Mouse (Mus musculus) c-Kit-negative CD71-positive TER-119-positive erythroid progenitor cells, embryonic 14.5 days (primary cell): ENCODE measurements around the gene Vmn1r100.
"Not testable (repeated sequence)": the region's sequence is repeated elsewhere in the genome, so short reads cannot be mapped to it uniquely, and the experiment has no call there.

Source experiments
- DNase-seq: peaks from one replicate; pipeline ENCODE4 v3.0.0-alpha.2; 2013; ENCODE audit warnings: low read depth, low spot score

The Vmn1r100 gene

DNA sequence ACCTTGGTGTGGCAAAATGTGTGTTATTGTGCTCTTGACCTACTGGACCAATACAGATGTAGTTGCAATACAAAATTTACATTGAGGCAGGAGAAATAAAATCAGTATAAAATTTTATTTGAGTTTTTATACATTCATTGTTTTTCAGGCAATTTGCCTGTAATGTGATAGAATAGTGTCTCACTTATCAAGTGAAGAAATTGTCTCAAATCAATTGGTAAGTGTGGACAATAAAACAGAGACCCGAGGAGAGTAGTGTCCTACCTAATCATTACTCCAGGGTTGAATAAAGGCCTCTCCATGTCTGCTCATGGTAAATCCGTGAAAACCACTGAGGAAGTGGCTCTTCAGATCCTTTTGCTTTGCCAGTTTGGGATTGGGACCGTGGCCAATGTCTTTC, at the start of gene Vmn1r100:
Gene Vmn1r100, plus strand, starts transcription at position 301 of the 400 bp plus-strand sequence.
- not testable (repeated sequence) for DNase-seq

DNA sequence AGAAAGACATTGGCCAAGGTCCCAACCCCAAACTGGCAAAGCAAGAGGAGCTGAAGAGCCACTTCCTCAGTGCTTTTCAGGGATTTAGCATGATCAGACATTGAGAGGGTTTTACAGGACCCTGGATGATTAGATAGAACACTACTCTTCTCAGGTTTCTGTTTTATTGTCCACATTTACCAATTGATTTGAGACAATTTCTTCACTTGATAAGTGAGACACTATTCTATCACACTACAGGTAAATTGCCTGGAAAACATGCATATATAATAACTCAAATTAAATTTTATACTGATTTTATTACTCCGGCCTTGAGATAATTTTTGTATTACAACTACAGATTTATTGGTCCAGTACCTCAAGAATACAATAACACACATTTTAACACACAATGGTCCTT, 42.4 kb upstream of the Vmn1r100 start, which contains the start of gene Gm5728:
Gene Gm5728, minus strand, starts transcription at position 101 of the 400 bp plus-strand sequence.
- DNase-seq, result not testable (repeated sequence)

DNA sequence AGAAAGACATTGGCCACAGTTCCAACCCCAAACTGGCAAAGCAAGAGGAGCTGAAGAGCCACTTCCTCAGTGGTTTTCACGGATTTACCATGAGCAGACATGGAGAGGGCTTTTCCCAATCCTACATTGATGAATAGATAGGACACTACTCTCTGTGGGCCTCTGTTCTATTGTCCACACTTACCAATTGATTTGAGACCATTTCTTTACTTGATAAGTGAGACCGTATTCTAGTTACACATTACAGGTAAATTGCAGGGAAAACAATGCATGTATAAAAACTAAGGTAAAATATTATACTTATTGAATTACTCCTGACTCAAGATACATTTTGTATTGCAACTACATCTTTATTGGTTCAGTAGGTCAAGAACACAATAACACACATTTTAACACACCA, 24.8 kb downstream of the Vmn1r100 start, which contains the start of gene Vmn1r101:
Gene Vmn1r101, minus strand, starts transcription at position 101 of the 400 bp plus-strand sequence.
- not testable (repeated sequence) for DNase-seq
